Mouse (Mus musculus): Measurements from ENCODE around the gene Aurkb. TPM values are rescaled to one million over a fixed set of nuclear protein-coding genes. Genes with fewer than 3 reads are reported as not detected.

The Aurkb gene
- total RNA-seq, 2 experiments from 2014 or later: 16.2 to 22.5 TPM

DNA sequence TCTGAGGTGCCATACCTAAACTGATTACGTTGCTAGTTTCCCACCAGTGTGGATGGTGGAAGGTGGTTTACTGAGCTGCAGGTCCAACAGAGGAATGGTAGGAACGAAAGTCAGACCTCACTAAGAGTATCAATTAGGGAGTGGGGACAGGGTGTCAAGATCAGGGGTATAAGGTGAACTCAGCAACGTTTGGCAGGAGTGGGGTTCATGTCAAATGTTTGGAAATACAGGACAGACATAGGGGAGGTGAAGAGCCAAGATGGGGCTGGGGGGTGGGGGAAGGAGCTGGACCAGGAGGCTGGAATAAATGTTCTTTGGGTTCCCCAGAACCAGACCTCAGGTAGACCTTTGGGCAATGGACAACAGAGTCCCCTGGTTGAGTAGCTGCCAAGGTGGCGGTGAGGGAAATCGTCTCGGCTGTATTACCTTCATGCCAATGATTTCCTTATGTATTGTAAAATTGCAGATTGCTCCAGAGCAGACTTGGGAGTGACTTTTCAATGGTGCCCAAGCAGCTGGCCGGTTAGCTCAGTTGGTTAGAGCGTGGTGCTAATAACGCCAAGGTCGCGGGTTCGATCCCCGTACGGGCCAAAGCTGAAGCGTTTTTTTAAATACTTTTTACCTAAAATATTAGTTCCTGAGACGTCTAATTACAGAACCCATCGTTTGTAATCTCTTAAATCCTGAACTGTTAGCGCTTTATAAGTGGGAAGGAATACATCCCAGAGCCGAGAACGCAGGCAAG is 8.8 kb upstream of the Aurkb start:
- DNase-seq: peak; percentile 91

DNA sequence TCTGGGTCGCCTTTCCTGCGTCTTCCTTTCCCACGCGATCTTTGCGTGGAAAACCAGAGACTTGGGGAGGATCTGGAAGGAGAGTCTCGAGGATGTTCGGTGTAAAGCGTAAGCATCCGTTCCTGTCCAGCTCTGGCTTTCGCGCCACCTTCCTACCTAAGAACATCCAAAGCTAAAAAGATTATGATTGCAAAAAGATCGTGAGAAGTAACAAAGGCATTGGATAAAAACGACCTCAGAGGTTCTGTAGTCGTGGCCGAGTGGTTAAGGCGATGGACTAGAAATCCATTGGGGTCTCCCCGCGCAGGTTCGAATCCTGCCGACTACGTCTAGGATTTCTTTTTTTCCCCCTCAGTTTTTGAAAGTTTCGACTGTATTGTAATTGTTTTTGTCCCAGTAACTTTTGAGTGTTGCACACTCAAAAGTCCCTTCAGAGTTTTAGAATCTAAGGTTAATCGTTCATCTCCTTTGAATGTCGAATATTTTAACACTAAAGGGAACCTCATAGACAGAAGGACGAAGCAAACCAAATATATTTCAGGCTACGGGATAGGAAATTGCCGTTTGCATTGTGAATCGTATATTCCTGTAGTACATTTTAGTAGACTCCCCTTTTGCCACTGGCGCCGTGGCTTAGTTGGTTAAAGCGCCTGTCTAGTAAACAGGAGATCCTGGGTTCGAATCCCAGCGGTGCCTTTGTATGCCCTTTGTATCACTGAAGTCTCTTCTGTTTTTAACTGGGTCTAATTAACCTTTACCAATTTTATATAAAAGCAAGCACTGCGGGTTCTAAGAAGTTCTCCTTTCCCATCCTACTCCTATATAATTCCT is 8.0 kb upstream of the Aurkb start:
- peak; percentile 88 for DNase-seq

- DNase-seq: no peak
Observed at GRCm38 (mm10) chr11:69038173-69038572, 7.3 kb upstream of the Aurkb start.

GRCm38 (mm10) chr11:69046395-69046774 is 938 bp downstream of the Aurkb start:
- no peak for DNase-seq

- no peak for DNase-seq
Observed at GRCm38 (mm10) chr11:69047592-69047991, 2.1 kb downstream of the Aurkb start.

DNA sequence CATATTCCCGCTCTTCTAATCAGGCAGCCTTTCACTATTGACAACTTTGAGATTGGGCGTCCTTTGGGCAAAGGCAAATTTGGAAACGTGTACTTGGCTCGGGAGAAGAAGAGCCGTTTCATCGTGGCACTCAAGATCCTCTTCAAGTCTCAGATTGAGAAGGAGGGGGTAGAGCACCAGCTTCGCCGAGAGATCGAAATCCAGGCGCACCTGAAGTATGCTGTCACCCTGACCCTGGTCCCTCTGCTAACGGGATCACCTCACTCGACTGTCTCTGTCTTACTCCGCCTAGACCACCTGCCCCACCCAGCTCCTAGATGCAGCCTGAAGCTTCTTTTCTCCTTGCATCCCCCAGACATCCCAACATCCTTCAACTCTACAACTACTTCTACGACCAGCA is 2.7 kb downstream of the Aurkb start:
- DNase-seq: no peak

DNA sequence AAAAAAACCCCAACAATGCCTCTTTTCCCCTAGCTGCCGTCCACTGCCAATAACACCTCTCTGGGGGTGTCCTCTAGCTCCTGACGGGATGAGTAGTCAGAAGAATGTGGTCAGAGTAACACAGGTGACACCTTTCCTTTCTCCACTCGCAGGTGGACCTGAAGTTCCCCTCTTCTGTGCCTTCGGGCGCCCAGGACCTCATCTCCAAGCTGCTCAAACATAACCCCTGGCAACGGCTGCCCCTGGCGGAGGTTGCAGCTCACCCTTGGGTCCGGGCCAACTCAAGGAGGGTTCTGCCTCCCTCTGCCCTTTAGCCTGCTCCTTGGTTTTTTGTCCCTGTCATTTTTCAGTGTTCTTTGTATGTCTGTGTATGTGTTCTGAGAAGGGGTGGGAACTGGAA is 5.3 kb downstream of the Aurkb start:
- peak; percentile 42 for DNase-seq

GRCm38 (mm10) chr11:69051771-69052170 is 6.3 kb downstream of the Aurkb start:
- DNase-seq: no peak

DNA sequence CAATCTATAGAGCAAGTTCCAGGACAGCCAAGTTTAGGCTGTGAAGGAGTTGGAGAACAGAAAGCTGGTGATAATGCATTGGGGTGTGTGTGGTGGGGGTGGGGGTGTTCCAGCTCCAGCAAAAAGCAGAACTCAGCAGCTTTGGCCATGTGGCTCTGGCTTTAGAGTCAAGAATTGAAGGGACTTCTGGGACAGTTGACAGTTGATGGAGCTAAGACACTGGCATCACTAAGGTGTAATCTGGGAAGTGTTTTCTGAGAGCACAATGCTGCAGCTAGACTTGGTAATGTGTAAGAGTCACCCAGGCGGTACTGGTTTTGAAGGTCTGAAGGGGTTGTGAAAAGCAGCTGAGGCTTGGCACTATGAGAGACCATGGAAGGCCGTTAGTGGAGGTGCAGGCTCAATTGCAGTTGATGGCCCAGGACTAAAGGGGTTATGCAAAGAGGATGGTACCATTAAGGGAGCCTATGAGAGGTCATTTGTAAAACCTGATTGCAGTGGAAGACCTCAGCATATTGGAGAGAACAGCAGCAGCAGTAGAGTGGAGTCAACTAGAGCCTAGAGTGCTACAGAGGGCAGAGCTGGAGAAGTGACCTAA is 7.5 kb downstream of the Aurkb start:
- DNase-seq: no peak

DNA sequence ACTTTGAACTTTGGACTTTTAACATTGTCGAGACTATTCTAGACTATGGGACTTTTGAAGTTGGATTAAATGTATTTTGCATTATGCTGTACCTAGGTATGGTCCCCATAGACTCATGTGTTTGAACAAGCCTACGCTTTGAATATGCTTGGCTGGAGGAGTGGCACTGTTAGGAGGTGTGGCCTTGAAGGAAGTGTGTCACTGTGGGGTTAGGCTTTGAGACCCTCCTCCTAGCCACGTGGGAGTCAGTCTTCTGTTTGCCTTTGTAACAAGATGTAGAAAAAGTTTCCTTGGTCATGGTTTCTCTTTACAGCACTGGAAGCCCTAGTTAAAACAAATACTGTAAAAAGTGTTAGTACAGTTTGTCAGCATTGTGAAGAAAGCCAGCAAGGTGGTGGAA is 8.4 kb downstream of the Aurkb start:
- no peak for DNase-seq

- DNase-seq: no peak
Observed at GRCm38 (mm10) chr11:69058265-69058664, 12.8 kb downstream of the Aurkb start.

DNA sequence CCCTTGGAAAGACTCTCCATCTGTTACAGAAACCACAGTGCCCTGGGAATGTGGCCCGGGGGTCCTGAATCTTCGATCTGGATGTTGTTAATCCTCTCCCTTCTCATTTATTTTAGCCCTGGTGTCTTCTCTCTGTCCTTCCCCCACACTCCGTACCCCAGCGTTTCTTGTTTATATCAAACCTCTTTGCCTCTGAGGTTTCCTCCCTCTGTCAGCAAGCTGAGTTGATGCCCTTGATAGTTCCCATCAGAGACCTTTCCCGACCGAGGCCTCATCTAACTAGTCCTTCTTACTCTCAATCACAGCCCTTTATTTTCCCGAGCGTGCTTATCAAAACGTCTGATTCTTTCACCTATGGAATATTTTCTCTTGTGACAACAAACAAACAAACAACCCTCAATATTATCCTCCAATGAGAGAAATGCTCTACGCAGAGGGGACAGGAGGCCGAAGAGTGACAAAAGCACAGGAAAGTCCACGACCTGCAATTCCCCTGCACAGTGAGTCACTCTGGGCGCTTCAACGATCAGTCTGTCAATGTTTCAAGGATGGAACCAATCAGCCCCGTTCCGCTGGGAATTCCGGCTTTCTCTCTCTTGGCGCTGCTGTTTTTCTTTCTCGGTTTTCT is 13.4 kb downstream of the Aurkb start:
- DNase-seq: no peak

DNA sequence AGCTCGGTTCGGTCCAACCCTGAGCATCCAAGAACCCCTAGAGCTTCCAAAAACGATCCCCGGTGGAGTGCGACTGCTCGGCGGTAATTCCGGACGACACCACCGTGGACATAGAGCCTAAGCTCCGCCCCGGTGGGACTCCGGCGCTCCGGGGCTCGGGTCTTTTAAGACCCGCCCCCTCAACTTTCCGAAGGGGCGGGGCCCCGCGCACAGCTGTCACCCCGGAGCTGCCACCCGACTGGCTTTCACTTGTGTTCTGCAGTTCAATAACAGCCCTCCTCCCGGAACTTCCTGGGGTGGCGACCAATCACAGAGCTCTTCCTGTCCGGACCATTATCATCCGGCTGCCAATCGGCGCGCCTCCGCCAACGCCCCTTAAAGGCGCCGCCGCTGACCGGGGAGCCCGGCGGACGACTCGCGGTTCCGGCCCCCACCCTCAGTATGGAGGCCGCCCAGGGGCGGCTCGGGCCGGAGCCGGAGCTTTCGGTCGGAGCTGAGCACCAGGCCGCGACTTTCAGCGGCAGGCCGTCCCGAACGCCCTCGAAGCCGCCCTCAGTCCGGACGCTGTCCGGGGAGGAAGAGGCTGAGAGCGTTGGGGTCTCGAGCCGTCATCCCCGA is 14.0 kb downstream of the Aurkb start, which contains the start of gene Borcs6:
Borcs6 (plus strand) TSS at position 361 of the 618 bp plus-strand sequence.
- peak; percentile 95 for DNase-seq

DNA sequence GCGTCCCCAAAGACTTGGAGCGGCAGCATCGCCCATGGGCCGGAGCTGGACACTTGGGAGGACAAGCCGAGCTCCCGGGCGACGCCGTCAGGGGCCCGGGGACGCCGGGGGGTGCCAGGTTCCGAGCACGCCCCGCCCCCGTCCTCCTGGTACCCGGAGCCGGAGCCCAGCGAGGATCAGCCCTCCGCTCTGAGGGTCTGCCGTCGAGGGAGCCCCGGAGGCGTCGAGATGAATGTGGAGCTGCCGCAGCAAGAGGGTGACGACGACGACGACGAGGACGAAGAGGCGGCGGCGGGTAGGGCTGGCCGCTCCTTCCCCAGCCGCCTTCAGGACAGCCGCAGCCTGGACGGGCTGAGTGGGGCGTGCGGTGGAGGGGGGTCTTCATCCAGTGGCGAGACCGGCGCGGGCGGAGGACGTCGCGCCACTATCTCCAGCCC is 14.5 kb downstream of the Aurkb start:
- DNase-seq: peak; percentile 75

GRCm38 (mm10) chr11:69060448-69061254 is 15.2 kb downstream of the Aurkb start:
- peak; percentile 55 for DNase-seq

GRCm38 (mm10) chr11:69061255-69061912 is 15.9 kb downstream of the Aurkb start:
- no peak for DNase-seq

- DNase-seq: peak; percentile 84
Observed at GRCm38 (mm10) chr11:69062194-69062760, 16.8 kb downstream of the Aurkb start.

- peak; percentile 97 for DNase-seq
Observed at GRCm38 (mm10) chr11:69062761-69063224, 17.3 kb downstream of the Aurkb start.

DNA sequence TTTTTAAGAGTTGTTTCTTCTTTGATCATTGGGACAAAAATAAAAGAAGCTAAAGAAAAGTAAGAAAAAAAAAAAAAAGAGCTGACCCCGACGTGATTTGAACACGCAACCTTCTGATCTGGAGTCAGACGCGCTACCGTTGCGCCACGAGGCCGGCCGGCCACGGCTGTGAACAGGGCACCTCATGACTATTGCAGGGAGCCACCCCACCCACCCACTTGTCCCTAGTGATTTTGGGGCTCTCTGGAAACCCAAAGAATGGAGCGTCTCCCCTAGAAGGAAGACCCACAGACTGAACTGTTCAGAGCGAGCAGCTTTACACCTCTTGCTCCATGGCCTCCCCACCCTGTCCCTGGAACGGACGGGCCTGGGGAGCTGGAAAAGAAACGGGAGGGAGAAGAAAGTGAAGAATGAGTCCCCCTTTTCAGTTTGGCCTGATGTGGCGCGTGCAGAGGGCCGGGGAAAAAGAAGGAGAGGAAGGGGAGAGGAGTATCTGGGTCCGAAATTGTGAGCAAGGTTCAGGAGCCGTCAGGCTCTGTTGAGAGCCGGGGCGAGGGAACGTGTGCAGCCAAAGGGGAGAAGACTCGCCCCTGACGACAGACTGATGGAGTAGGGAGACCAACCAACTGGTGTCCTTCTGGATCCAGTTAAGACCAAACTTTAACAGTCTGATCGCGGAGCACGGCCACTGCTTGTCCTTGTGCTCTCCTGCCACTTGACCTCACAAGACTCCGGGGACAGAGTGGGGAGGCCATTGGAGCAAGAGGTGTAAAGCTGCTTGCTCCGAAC is 18.2 kb downstream of the Aurkb start:
- peak; percentile 97 for DNase-seq
